Mouse (Mus musculus) E14TG2a.4 (cell line): ENCODE results near the gene Tbc1d17.

Source experiments
- H3K27me3 ChIP-seq: 2 replicates; pipeline ENCODE4 v1.6.1; 2014; ENCODE audit warnings: low read length, control low read depth; ENCODE audit not compliant: insufficient read depth
- H3K36me3 ChIP-seq: 2 replicates; pipeline ENCODE4 v1.6.1; 2014; ENCODE audit warnings: low read length, control low read depth; ENCODE audit not compliant: insufficient read depth
- H3K4me1 ChIP-seq: replicated peaks from 2 replicates; pipeline ENCODE4 v1.6.1; 2014; ENCODE audit warnings: low read depth, low read length, control low read depth
- H3K4me3 ChIP-seq: replicated peaks from 2 replicates; pipeline ENCODE4 v1.5.1; 2014; ENCODE audit warnings: mild to moderate bottlenecking, low read length
- H3K9me3 ChIP-seq: 2 replicates; pipeline ENCODE4 v1.6.1; 2014; ENCODE audit warnings: low read length, control low read depth
- CTCF ChIP-seq: conservative IDR thresholded peaks from 2 replicates; pipeline ENCODE4 v1.5.1; 2014; ENCODE audit warnings: low read length
- NANOG ChIP-seq: IDR thresholded peaks from 2 replicates; pipeline ENCODE4 v1.6.1; 2014; ENCODE audit warnings: borderline replicate concordance, low read length, mixed read lengths
- POU5F1 ChIP-seq: IDR thresholded peaks from 2 replicates; pipeline ENCODE4 v1.6.1; 2014; ENCODE audit warnings: low read length, borderline replicate concordance

The Tbc1d17 gene

DNA sequence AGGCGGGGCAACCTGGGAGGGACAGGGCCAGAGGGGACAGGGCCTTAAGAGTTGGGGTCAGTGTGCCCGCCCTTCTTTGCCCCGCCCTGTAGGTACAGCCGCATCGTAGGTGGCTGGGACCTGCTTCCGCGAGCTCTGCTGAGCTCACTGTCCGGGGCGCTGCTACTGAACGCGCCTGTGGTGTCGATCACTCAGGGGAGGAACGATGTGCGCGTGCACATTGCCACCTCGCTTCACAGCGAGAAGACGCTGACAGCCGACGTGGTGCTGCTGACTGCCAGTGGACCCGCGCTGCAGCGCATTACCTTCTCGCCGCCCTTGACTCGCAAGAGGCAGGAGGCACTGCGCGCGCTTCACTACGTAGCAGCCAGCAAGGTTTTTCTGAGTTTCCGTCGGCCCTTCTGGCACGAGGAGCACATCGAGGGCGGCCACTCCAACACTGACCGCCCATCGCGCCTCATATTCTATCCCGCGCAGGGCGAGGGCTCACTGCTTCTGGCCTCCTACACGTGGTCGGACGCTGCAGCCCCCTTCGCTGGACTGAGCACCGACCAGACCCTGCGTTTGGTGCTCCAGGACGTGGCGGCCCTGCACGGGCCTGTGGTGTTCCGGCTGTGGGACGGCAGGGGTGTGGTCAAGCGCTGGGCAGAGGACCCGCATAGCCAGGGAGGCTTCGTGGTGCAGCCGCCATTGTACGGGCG lies 9.2 kb downstream of the Tbc1d17 start:
- TF ChIP-seq CTCF (no peak), POU5F1 (no peak), NANOG (no peak)
- Histone ChIP-seq H3K4me1 (peaks cover 63% of the 10 kb centered on the region), H3K9me3 (no peaks in the 10 kb centered on the region), H3K27me3 (peaks cover 29% of the 10 kb centered on the region), H3K36me3 (peaks cover 84% of the 10 kb centered on the region), H3K4me3 (peak overlapping the region; percentile 74)

DNA sequence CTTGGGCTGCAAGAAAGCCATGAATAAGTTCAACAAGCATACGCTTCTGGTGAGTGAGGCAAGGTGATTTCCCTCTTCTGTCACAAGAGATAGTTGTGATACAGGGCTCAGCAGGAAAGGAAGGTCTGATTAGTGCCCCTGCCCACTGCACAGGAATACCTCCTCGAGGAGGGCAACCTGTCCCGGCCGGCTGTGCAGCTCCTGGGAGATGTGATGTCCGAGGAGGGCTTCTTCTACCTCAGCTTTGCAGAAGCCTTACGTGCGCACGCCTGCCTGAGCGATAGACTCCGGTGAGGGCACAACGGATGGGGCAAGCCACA lies 9.7 kb downstream of the Tbc1d17 start:
- Histone ChIP-seq H3K27me3 (peaks cover 29% of the 10 kb centered on the region), H3K4me3 (peak overlapping the region; percentile 74), H3K36me3 (peaks cover 84% of the 10 kb centered on the region), H3K9me3 (no peaks in the 10 kb centered on the region), H3K4me1 (peaks cover 62% of the 10 kb centered on the region)
- TF ChIP-seq POU5F1 (no peak), NANOG (no peak), CTCF (no peak)

DNA sequence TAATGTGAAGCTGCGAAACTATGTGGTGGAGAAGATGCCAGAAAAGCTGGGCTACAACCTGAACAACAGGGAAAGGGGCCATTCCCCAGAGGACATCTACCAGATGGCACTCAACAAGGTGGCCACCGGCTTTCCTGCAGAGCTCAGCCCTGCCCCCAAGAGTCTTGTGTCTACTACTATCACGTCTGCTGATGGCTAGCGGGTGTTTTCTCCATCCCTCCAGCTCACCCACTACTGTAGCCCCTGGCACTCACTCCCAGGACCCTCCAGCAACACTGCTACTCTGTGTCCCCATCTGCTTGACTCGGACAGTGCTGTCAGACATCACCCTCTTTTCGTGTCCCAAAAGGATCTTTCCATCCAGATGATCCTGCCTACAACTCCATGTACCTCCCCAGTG lies 10.8 kb downstream of the Tbc1d17 start:
- no peaks in the 10 kb centered on the region for H3K9me3 ChIP-seq
- no peak for TF ChIP-seq NANOG
- no peak for TF ChIP-seq POU5F1
- no peak for TF ChIP-seq CTCF

GRCm38 (mm10) chr7:44836423-44837053 lies 12.3 kb downstream of the Tbc1d17 start:
- peaks cover 82% of the 10 kb centered on the region for H3K36me3 ChIP-seq
- no peak for TF ChIP-seq NANOG
- no peak for TF ChIP-seq CTCF
- TF ChIP-seq POU5F1, result no peak
- H3K27me3 ChIP-seq, result peaks cover 29% of the 10 kb centered on the region

More for the DNA sequence above, 10.8 kb downstream of the Tbc1d17 start:
- H3K27me3 ChIP-seq, result peaks cover 29% of the 10 kb centered on the region
- no peak overlapping the region for H3K4me3 ChIP-seq
- H3K36me3 ChIP-seq, result peaks cover 83% of the 10 kb centered on the region
- H3K4me1 ChIP-seq, result peaks cover 58% of the 10 kb centered on the region

DNA sequence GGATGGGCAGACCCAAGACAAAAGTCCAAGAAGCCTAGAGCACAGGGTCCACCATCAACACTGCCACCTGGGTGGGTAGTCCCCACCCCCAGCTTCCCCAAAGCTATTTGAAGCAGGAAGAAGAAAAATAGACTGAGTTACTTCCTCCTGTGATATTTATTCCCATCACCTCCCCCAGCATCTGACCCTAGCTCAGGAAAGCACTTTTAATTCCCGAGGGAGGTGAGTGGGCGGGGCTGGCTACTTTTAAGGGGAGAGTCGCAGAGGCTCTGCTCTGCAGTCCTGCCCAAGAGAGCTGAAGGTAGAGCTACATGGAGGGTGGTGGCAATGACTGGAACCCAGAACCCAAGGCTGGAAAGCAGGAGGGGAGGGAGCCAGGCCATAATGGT lies 12.9 kb downstream of the Tbc1d17 start:
- peaks cover 29% of the 10 kb centered on the region for H3K27me3 ChIP-seq
- H3K4me3 ChIP-seq, result no peak overlapping the region
- H3K4me1 ChIP-seq, result peaks cover 59% of the 10 kb centered on the region
- H3K36me3 ChIP-seq, result peaks cover 82% of the 10 kb centered on the region
- no peaks in the 10 kb centered on the region for H3K9me3 ChIP-seq
- TF ChIP-seq CTCF, result no peak
- no peak for TF ChIP-seq NANOG
- no peak for TF ChIP-seq POU5F1

More at GRCm38 (mm10) chr7:44836423-44837053, 12.3 kb downstream of the Tbc1d17 start:
- H3K9me3 ChIP-seq, result no peaks in the 10 kb centered on the region
- peaks cover 58% of the 10 kb centered on the region for H3K4me1 ChIP-seq
- no peak overlapping the region for H3K4me3 ChIP-seq

DNA sequence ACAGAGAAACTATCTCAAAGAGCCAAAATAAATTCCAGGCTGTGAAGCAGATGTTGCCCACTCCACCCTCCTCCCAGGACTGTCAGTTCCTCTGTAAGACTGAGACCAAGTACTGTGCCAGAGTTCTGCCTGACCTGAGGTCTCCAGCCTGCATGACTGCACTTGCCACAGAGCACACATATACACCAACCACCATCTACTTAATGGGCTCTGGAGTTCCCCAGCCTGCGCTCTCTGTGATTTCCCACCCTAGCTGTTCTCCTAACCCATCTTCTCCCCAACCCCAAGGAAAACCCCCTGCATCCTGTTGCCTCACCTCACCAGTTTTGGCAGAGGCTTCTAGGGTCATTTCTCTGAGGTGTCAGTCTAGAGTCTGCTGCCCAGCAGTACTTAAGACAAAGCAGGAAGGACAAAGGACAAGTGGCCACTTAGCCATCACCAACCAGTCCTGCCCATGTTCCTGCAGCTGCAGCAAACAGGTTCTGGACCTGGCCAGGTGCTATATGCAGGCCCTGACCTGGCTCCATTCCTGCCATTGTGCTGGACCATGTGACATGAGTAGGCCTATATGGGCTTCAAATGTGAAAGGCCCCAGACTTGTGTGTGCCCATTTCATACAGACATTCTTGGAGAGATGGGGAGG lies 13.4 kb downstream of the Tbc1d17 start:
- Histone ChIP-seq H3K4me3 (no peak overlapping the region), H3K36me3 (peaks cover 83% of the 10 kb centered on the region), H3K9me3 (no peaks in the 10 kb centered on the region), H3K27me3 (peaks cover 26% of the 10 kb centered on the region), H3K4me1 (peaks cover 59% of the 10 kb centered on the region)
- TF ChIP-seq POU5F1 (no peak), NANOG (no peak), CTCF (no peak)

- Histone ChIP-seq H3K36me3 (peaks cover 98% of the 10 kb centered on the region), H3K4me1 (peaks cover 68% of the 10 kb centered on the region), H3K9me3 (no peaks in the 10 kb centered on the region), H3K27me3 (no peaks in the 10 kb centered on the region), H3K4me3 (no peak overlapping the region)
- TF ChIP-seq POU5F1 (no peak), CTCF (no peak), NANOG (no peak)
Observed at GRCm38 (mm10) chr7:44832763-44833162, 16.1 kb downstream of the Tbc1d17 start.

DNA sequence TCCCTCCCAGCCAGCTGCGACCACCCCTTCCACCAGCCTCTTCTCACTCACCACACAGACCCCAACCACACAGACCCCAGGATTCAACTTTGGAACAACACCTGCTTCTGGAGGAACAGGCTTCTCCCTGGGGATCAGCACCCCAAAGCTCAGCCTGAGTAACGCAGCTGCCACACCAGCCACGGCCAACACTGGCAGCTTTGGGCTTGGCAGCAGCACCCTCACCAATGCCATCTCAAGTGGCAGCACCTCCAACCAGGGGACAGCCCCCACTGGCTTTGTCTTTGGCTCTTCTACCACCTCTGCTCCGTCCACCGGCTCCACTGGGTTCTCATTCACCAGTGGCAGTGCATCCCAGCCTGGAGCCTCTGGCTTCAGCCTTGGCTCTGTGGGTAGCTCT lies 20.2 kb downstream of the Tbc1d17 start:
- H3K9me3 ChIP-seq, result no peaks in the 10 kb centered on the region
- TF ChIP-seq NANOG, result no peak
- no peak for TF ChIP-seq POU5F1
- TF ChIP-seq CTCF, result no peak
- H3K4me1 ChIP-seq, result peaks cover 85% of the 10 kb centered on the region

More for the DNA sequence above, 20.2 kb downstream of the Tbc1d17 start:
- peak overlapping the region; percentile 48; the same call in 1 of the 2 replicates for H3K4me3 ChIP-seq
- H3K27me3 ChIP-seq, result no peaks in the 10 kb centered on the region
- H3K36me3 ChIP-seq, result peaks cover 97% of the 10 kb centered on the region
